Mouse (Mus musculus): ENCODE measurements around the gene Adamts17. TPM values are rescaled to one million over a fixed set of nuclear protein-coding genes. Genes with fewer than 3 reads are reported as not detected.
A peak's percentile ranks its signal among the peaks of the same experiment; 100 is the strongest.

The Adamts17 gene
- polyA plus RNA-seq, 1 experiment from 2014 or later, result 2.6 TPM

DNA sequence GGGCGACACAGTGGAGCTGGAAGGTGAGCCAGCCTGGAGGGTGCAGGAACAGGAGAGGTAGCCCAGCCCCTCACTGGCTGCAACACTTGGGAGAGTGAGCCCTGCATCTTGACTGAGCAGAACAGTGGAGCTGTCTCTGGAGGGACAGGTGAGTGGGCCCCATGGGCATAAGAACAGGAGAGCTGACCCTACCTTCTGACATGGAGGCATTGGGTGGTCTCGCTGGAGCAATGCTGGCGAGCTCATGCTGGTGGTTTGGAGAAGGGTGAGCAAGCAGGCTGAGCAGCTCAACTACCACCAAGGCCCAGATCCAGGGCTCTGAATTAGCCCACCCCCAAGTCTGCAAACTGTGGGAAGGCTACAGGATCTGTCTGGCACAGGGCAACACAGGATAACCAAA, 113.4 kb downstream of the Adamts17 start:
- ATAC-seq (ENCODE audit: low FRiP score, low TSS enrichment), result no peak
- H3K4me1 ChIP-seq (ENCODE audit: control insufficient read depth, insufficient read depth, low read length), result no peaks in the 10 kb centered on the region
- H3K9me3 ChIP-seq (ENCODE audit: control insufficient read depth, low read length), result no peaks in the 10 kb centered on the region
- H3K27ac ChIP-seq (replicated peaks; ENCODE audit: low read depth, low read length), result no peak overlapping the region
- no peak overlapping the region for H3K4me3 ChIP-seq (replicated peaks; ENCODE audit: low read depth, low read length)
- no peak overlapping the region for H3K4me2 ChIP-seq (ENCODE audit: low read length)
- no peaks in the 10 kb centered on the region for H3K36me3 ChIP-seq (ENCODE audit: control insufficient read depth, insufficient read depth, low read length)
- WGBS, result 94% methylated on average over 3 of the region's 3 CpGs
- no peak overlapping the region for H3K9ac ChIP-seq (replicated peaks; ENCODE audit: low read length)
- no peak for DNase-seq
- H3K27me3 ChIP-seq (ENCODE audit: control insufficient read depth, insufficient read depth, low read length), result no peaks in the 10 kb centered on the region

- no peak overlapping the region for H3K4me2 ChIP-seq (ENCODE audit: low read length)
- no peaks in the 10 kb centered on the region for H3K9me3 ChIP-seq (ENCODE audit: control insufficient read depth, low read length)
- no peak overlapping the region for H3K4me3 ChIP-seq (replicated peaks; ENCODE audit: low read depth, low read length)
- DNase-seq (no peak), ATAC-seq (ENCODE audit: low FRiP score, low TSS enrichment) (no peak)
- H3K4me1 ChIP-seq (ENCODE audit: control insufficient read depth, insufficient read depth, low read length), result no peaks in the 10 kb centered on the region
- H3K27ac ChIP-seq (replicated peaks; ENCODE audit: low read depth, low read length), result no peak overlapping the region
- 80% methylated on average over 8 of the region's 8 CpGs for WGBS
- H3K36me3 ChIP-seq (ENCODE audit: control insufficient read depth, insufficient read depth, low read length), result no peaks in the 10 kb centered on the region
- H3K9ac ChIP-seq (replicated peaks; ENCODE audit: low read length), result no peak overlapping the region
- no peaks in the 10 kb centered on the region for H3K27me3 ChIP-seq (ENCODE audit: control insufficient read depth, insufficient read depth, low read length)
These were observed 114.5 kb downstream of the Adamts17 start for GRCm38 (mm10) chr7:66954073-66954472.

GRCm38 (mm10) chr7:66954723-66955122, 115.2 kb downstream of the Adamts17 start:
- Histone ChIP-seq H3K27ac (replicated peaks; ENCODE audit: low read depth, low read length) (no peak overlapping the region), H3K36me3 (ENCODE audit: control insufficient read depth, insufficient read depth, low read length) (no peaks in the 10 kb centered on the region), H3K27me3 (ENCODE audit: control insufficient read depth, insufficient read depth, low read length) (no peaks in the 10 kb centered on the region), H3K4me1 (ENCODE audit: control insufficient read depth, insufficient read depth, low read length) (no peaks in the 10 kb centered on the region), H3K9ac (replicated peaks; ENCODE audit: low read length) (no peak overlapping the region), H3K4me3 (replicated peaks; ENCODE audit: low read depth, low read length) (no peak overlapping the region), H3K4me2 (ENCODE audit: low read length) (no peak overlapping the region), H3K9me3 (ENCODE audit: control insufficient read depth, low read length) (no peaks in the 10 kb centered on the region)
- no peak for DNase-seq
- 80% methylated on average over 5 of the region's 5 CpGs for WGBS
- no peak for ATAC-seq (ENCODE audit: low FRiP score, low TSS enrichment)

DNA sequence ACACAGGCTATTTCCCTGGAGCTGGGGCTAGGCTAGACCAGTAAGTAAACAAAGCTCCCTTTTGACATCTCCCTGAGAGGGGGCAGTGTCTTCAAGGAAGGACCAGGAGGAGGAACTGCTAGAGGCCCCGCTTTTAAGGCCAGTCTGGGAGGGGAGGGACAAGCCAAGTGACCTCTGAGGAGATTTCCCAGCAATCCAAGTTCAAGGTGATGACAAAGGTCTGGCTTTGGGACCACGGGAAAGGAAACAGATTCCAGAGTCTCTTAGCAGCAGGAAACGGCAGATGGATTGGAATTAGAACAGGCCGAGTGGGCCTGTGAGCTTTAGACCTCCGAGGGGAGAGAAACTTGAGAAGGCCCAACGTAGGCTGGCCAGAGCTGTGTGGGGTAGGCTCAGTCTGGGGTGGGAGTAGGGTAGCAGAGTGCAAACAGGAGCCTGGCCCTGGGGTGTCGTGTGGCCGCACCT, 116.0 kb downstream of the Adamts17 start:
- no peaks in the 10 kb centered on the region for H3K4me1 ChIP-seq (ENCODE audit: control insufficient read depth, insufficient read depth, low read length)
- no peak overlapping the region for H3K27ac ChIP-seq (replicated peaks; ENCODE audit: low read depth, low read length)
- H3K4me2 ChIP-seq (ENCODE audit: low read length), result no peak overlapping the region
- DNase-seq (no peak), ATAC-seq (ENCODE audit: low FRiP score, low TSS enrichment) (no peak)
- H3K27me3 ChIP-seq (ENCODE audit: control insufficient read depth, insufficient read depth, low read length), result no peaks in the 10 kb centered on the region
- H3K36me3 ChIP-seq (ENCODE audit: control insufficient read depth, insufficient read depth, low read length), result no peaks in the 10 kb centered on the region
- H3K4me3 ChIP-seq (replicated peaks; ENCODE audit: low read depth, low read length), result no peak overlapping the region
- WGBS, result 47% methylated on average over 8 of the region's 8 CpGs
- no peak overlapping the region for H3K9ac ChIP-seq (replicated peaks; ENCODE audit: low read length)
- no peaks in the 10 kb centered on the region for H3K9me3 ChIP-seq (ENCODE audit: control insufficient read depth, low read length)

DNA sequence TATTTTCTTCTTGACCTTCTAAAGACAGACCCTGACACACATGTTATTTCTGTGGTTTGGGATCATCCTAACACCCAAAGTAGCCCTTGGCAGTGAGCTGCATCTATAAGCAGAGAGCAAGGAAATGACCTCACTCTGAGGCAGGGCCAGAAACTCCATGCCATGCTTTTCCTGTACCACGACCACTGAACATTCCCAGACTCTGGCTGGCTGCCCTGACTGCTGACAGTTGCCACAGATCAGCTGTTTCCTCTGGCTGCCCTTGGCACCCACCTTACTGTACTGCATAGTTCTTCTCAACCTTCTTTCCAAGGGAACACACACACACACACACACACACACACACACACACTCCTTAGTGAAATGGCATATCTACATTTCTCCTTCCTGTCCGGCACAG, 116.4 kb downstream of the Adamts17 start:
- H3K4me3 ChIP-seq (replicated peaks; ENCODE audit: low read depth, low read length), result no peak overlapping the region
- no peak for ATAC-seq (ENCODE audit: low FRiP score, low TSS enrichment)
- no peak overlapping the region for H3K4me2 ChIP-seq (ENCODE audit: low read length)
- H3K4me1 ChIP-seq (ENCODE audit: control insufficient read depth, insufficient read depth, low read length), result no peaks in the 10 kb centered on the region
- peak; percentile 41 for DNase-seq
- H3K27ac ChIP-seq (replicated peaks; ENCODE audit: low read depth, low read length), result no peak overlapping the region
- H3K9ac ChIP-seq (replicated peaks; ENCODE audit: low read length), result no peak overlapping the region
- no peaks in the 10 kb centered on the region for H3K27me3 ChIP-seq (ENCODE audit: control insufficient read depth, insufficient read depth, low read length)
- H3K36me3 ChIP-seq (ENCODE audit: control insufficient read depth, insufficient read depth, low read length), result no peaks in the 10 kb centered on the region
- H3K9me3 ChIP-seq (ENCODE audit: control insufficient read depth, low read length), result no peaks in the 10 kb centered on the region
- WGBS, result 82% methylated on average over 2 of the region's 2 CpGs

GRCm38 (mm10) chr7:66957764-66958163, 118.2 kb downstream of the Adamts17 start:
- ATAC-seq (ENCODE audit: low FRiP score, low TSS enrichment) (no peak), DNase-seq (no peak)
- H3K27ac ChIP-seq (replicated peaks; ENCODE audit: low read depth, low read length), result no peak overlapping the region
- no peaks in the 10 kb centered on the region for H3K36me3 ChIP-seq (ENCODE audit: control insufficient read depth, insufficient read depth, low read length)
- H3K27me3 ChIP-seq (ENCODE audit: control insufficient read depth, insufficient read depth, low read length), result no peaks in the 10 kb centered on the region
- H3K9me3 ChIP-seq (ENCODE audit: control insufficient read depth, low read length), result no peaks in the 10 kb centered on the region
- H3K9ac ChIP-seq (replicated peaks; ENCODE audit: low read length), result no peak overlapping the region
- H3K4me1 ChIP-seq (ENCODE audit: control insufficient read depth, insufficient read depth, low read length), result no peaks in the 10 kb centered on the region
- WGBS, result 89% methylated on average over 7 of the region's 7 CpGs
- no peak overlapping the region for H3K4me3 ChIP-seq (replicated peaks; ENCODE audit: low read depth, low read length)
- no peak overlapping the region for H3K4me2 ChIP-seq (ENCODE audit: low read length)

DNA sequence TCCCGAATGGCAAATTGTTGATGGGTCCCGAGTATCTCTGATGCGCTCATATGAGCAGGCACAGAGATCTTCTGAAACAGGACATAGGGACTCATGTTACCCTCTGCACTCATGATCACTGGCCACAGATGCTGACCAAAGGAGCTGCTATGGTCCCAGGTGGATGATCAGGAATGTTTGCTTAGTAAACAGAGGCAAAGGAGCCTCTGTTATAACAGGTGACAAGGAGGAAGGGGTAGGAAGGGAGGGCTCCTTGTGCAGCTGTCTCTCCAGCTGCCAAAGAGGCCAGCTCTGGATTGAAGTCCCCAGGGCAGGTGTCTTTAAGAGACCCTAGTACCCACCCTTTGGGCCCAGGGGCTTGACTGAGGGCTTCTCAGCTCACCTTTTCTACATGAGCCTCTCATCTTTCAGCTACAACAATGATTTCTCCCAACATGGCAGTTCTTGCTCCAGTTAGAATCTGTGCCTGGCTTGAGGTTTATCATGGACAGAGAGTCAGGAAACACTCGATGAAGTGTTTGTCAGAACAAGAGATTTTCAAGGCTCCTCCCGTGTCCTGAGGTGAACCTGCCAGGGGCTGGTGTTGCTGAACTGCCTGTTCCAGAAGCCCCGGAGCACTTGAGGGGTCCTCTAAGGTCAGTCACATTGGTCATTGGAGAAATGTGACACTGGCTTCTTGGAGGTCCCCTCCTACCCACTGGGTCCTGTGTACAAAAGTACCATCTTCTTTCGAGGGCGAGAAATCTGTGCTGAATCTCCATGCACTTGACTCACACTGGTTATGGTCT, 120.9 kb downstream of the Adamts17 start:
- 90% methylated on average over 8 of the region's 8 CpGs for WGBS
- DNase-seq (no peak), ATAC-seq (ENCODE audit: low FRiP score, low TSS enrichment) (no peak)
- Histone ChIP-seq H3K27me3 (ENCODE audit: control insufficient read depth, insufficient read depth, low read length) (no peaks in the 10 kb centered on the region), H3K36me3 (ENCODE audit: control insufficient read depth, insufficient read depth, low read length) (no peaks in the 10 kb centered on the region), H3K9ac (replicated peaks; ENCODE audit: low read length) (no peak overlapping the region), H3K4me3 (replicated peaks; ENCODE audit: low read depth, low read length) (no peak overlapping the region), H3K27ac (replicated peaks; ENCODE audit: low read depth, low read length) (no peak overlapping the region), H3K4me1 (ENCODE audit: control insufficient read depth, insufficient read depth, low read length) (no peaks in the 10 kb centered on the region), H3K4me2 (ENCODE audit: low read length) (no peak overlapping the region), H3K9me3 (ENCODE audit: control insufficient read depth, low read length) (no peaks in the 10 kb centered on the region)

DNA sequence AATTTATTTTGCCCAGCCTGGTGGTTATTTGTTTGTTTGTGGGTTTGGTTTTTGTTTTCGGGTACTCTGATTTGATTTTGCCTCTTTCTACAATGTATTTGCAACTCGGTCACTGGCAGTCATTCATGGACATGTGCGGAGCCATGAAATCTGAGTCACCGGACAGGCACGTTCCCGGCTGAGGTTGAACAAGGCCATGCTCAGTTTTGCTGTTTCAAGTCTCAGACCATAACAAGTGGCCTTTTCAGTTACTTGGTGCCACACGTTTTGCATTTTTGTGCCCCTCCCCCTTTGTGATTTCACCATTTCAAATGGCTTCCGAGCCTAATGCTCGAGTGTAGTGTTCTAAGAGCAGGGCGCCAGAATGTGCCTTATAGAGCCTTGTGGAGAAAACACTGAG, 123.2 kb downstream of the Adamts17 start:
- Histone ChIP-seq H3K9ac (replicated peaks; ENCODE audit: low read length) (no peak overlapping the region), H3K27ac (replicated peaks; ENCODE audit: low read depth, low read length) (no peak overlapping the region), H3K36me3 (ENCODE audit: control insufficient read depth, insufficient read depth, low read length) (no peaks in the 10 kb centered on the region), H3K4me2 (ENCODE audit: low read length) (no peak overlapping the region), H3K9me3 (ENCODE audit: control insufficient read depth, low read length) (no peaks in the 10 kb centered on the region), H3K27me3 (ENCODE audit: control insufficient read depth, insufficient read depth, low read length) (no peaks in the 10 kb centered on the region), H3K4me3 (replicated peaks; ENCODE audit: low read depth, low read length) (no peak overlapping the region), H3K4me1 (ENCODE audit: control insufficient read depth, insufficient read depth, low read length) (peaks cover 13% of the 10 kb centered on the region)
- DNase-seq, result no peak
- ATAC-seq (ENCODE audit: low FRiP score, low TSS enrichment), result no peak
- 85% methylated on average over 10 of the region's 10 CpGs for WGBS

- no peak for ATAC-seq (ENCODE audit: low FRiP score, low TSS enrichment)
- no peaks in the 10 kb centered on the region for H3K9me3 ChIP-seq (ENCODE audit: control insufficient read depth, low read length)
- H3K27ac ChIP-seq (replicated peaks; ENCODE audit: low read depth, low read length), result no peak overlapping the region
- no peak overlapping the region for H3K4me2 ChIP-seq (ENCODE audit: low read length)
- DNase-seq, result no peak
- no peak overlapping the region for H3K4me3 ChIP-seq (replicated peaks; ENCODE audit: low read depth, low read length)
- H3K4me1 ChIP-seq (ENCODE audit: control insufficient read depth, insufficient read depth, low read length), result peaks cover 14% of the 10 kb centered on the region
- no peak overlapping the region for H3K9ac ChIP-seq (replicated peaks; ENCODE audit: low read length)
- no peaks in the 10 kb centered on the region for H3K36me3 ChIP-seq (ENCODE audit: control insufficient read depth, insufficient read depth, low read length)
- WGBS, result 89% methylated on average over 8 of the region's 8 CpGs
- no peaks in the 10 kb centered on the region for H3K27me3 ChIP-seq (ENCODE audit: control insufficient read depth, insufficient read depth, low read length)
These were observed 124.0 kb downstream of the Adamts17 start for GRCm38 (mm10) chr7:66963541-66963940.
